9 mouse cellular contexts compared by ENCODE assay signal in genomic region chr7:99510087-99510501, GRCm38 (mm10). TPM values are rescaled to one million over a fixed set of nuclear protein-coding genes. Genes with fewer than 3 reads are reported as not detected.
DNase-seq lines count a peak whose midpoint lies in the region; ATAC-seq and TF ChIP-seq lines count a peak whose summit lies in the region.
"Had no signal": no experiment of that assay in that cellular context is flagged by ENCODE, and none has a peak within 500 bp of the region (broad histone marks: within the 10 kb centered on the region; RNA-seq: fewer than 3 reads in every experiment).

No protein-coding gene starts in this region.

- no peak overlapping the region for H3K9ac ChIP-seq in liver, embryonic 12.5 days
- peak overlapping the region; percentile 23; the same call in 1 of the 2 replicates for H3K9ac ChIP-seq in hindbrain, embryonic 11.5 days (ENCODE audit: low read depth, low read length)
- no peak overlapping the region for H3K9ac ChIP-seq in midbrain, embryonic 15.5 days

- no peak for TF ChIP-seq POLR2A in thymus, adult 2 months (IDR thresholded peaks at IDR 0.05; ENCODE audit: control insufficient read depth, extremely low read depth, insufficient read depth, low read length, poor library complexity)

- DNase-seq in liver: no peak
- peak; percentile 66 to 67 for DNase-seq in frontal cortex, adult 2 months (ENCODE audit: extremely low spot score in 1 of 2, low spot score in 1 of 2)
- DNase-seq in hindbrain, embryonic 11.5 days (ENCODE audit: low spot score): peak; percentile 34
- DNase-seq in left cerebral cortex, adult 8-10 months (ENCODE audit: low spot score in 2 of 2): peak; percentile 49 to 76
- DNase-seq in telencephalon, adult 2 months (ENCODE audit: low read depth, low spot score): peak; percentile 60
- no peak for DNase-seq in thymus, adult 2 months

- no peak for TF ChIP-seq CTCF in thymus, adult 2 months (IDR thresholded peaks at IDR 0.05; ENCODE audit: borderline replicate concordance, control insufficient read depth, extremely low read depth, insufficient read depth, low read length, poor library complexity)

- no peak for ATAC-seq in liver, embryonic 12.5 days
- no peak for ATAC-seq in hindbrain, embryonic 11.5 days (ENCODE audit: low FRiP score)
- ATAC-seq in midbrain, embryonic 15.5 days (replicated peaks): peak; percentile 90

- H3K27me3 ChIP-seq in liver, embryonic 12.5 days (replicated peaks): no peaks in the 10 kb centered on the region
- no peaks in the 10 kb centered on the region for H3K27me3 ChIP-seq in hindbrain, embryonic 11.5 days (ENCODE audit: control insufficient read depth, insufficient read depth, low read length)
- H3K27me3 ChIP-seq in midbrain, embryonic 15.5 days (replicated peaks): no peaks in the 10 kb centered on the region
- no peaks in the 10 kb centered on the region for H3K27me3 ChIP-seq in thymus, adult 2 months (ENCODE audit: control insufficient read depth, insufficient read depth, low read length)

- no peak overlapping the region for H3K4me3 ChIP-seq in liver, embryonic 12.5 days
- H3K4me3 ChIP-seq in hindbrain, embryonic 11.5 days (ENCODE audit: low read depth, low read length): no peak overlapping the region
- 0 out of 2 replicates have a peak overlapping the region, but pooled peaks have one; percentile 11 for H3K4me3 ChIP-seq in midbrain, embryonic 15.5 days
- H3K4me3 ChIP-seq in thymus, adult 2 months (ENCODE audit: control insufficient read depth, insufficient read depth, low read length): no peak overlapping the region

- H3K4me2 ChIP-seq in liver, embryonic 12.5 days: no peak overlapping the region
- H3K4me2 ChIP-seq in hindbrain, embryonic 11.5 days (replicated peaks; ENCODE audit: low read depth, low read length): no peak overlapping the region
- H3K4me2 ChIP-seq in midbrain, embryonic 15.5 days: peak overlapping the region; percentile 44

- H3K27ac ChIP-seq in liver, embryonic 12.5 days: 0 out of 2 replicates have a peak overlapping the region, but pooled peaks have one; percentile 2
- H3K27ac ChIP-seq in hindbrain, embryonic 11.5 days (ENCODE audit: low read depth, low read length): no peak overlapping the region; the same call in none of the 2 replicates
- H3K27ac ChIP-seq in midbrain, embryonic 15.5 days: peak overlapping the region; percentile 71
- no peak overlapping the region for H3K27ac ChIP-seq in thymus, adult 2 months (ENCODE audit: control insufficient read depth, insufficient read depth, low read length)

- no peaks in the 10 kb centered on the region for H3K9me3 ChIP-seq in liver, embryonic 12.5 days (replicated peaks)
- H3K9me3 ChIP-seq in hindbrain, embryonic 11.5 days (ENCODE audit: control insufficient read depth, low read length): no peaks in the 10 kb centered on the region
- H3K9me3 ChIP-seq in midbrain, embryonic 15.5 days: no peaks in the 10 kb centered on the region

- no peaks in the 10 kb centered on the region for H3K36me3 ChIP-seq in liver, embryonic 12.5 days
- no peaks in the 10 kb centered on the region for H3K36me3 ChIP-seq in hindbrain, embryonic 11.5 days (ENCODE audit: control insufficient read depth, insufficient read depth, low read length)
- no peaks in the 10 kb centered on the region for H3K36me3 ChIP-seq in midbrain, embryonic 15.5 days (replicated peaks)
- no peaks in the 10 kb centered on the region for H3K36me3 ChIP-seq in thymus, adult 2 months (ENCODE audit: control insufficient read depth, insufficient read depth, low read length)

- peaks cover 32% of the 10 kb centered on the region for H3K4me1 ChIP-seq in liver, embryonic 12.5 days
- 0 out of 2 replicates have a peak, but pooled peaks cover 5% of the 10 kb centered on the region for H3K4me1 ChIP-seq in hindbrain, embryonic 11.5 days (replicated peaks; ENCODE audit: control insufficient read depth, insufficient read depth, low read length)
- peaks cover 10% of the 10 kb centered on the region for H3K4me1 ChIP-seq in midbrain, embryonic 15.5 days
- H3K4me1 ChIP-seq in thymus, adult 2 months (replicated peaks; ENCODE audit: control insufficient read depth, insufficient read depth, low read length): no peaks in the 10 kb centered on the region

- 37% methylated on average over 8 of the region's 8 CpGs for WGBS in liver, embryonic 12.5 days (ENCODE audit: insufficient replicate concordance)
- WGBS in hindbrain, embryonic 11.5 days: 11% methylated on average over 8 of the region's 8 CpGs
- whole genome bisulfite sequencing in midbrain, embryonic 15.5 days: 2% methylated on average over 8 of the region's 8 CpGs
- 44% methylated on average over 8 of the region's 8 CpGs for WGBS in thymus, adult 2 months

RNA-seq across cellular contexts. Expression of gene Arrb1, which starts 25.2 kb away (rescaled TPM):
- polyA plus RNA-seq in liver, embryonic 12.5 days (2016; fragmentation: Nextera tagmentation; extraction: Ambion mirVana): 134 and 136 TPM in 2 replicates
- polyA plus RNA-seq in frontal cortex, adult 2 months (2012; rRNA removed): 135 and 141 TPM in 2 replicates
- polyA plus RNA-seq in hindbrain, embryonic 11.5 days (2014; fragmentation: Nextera tagmentation; extraction: Ambion mirVana): 4.5 and 5.4 TPM in 2 replicates
- total RNA-seq in left cerebral cortex, adult 8-10 months (2022): 100 to 1,000 TPM; 168 to 199 (median 184) TPM
- 20.1 and 20.3 TPM in 2 replicates for polyA plus RNA-seq in midbrain, embryonic 15.5 days (2015; fragmentation: Nextera tagmentation; extraction: Ambion mirVana)
- polyA plus RNA-seq in thymus, adult 2 months (2012; rRNA removed): 26.3 and 29.6 TPM in 2 replicates

RNA-seq across cellular contexts. Expression of gene Rps3, which starts 26.6 kb away (rescaled TPM):
- 688 TPM in 2 replicates for polyA plus RNA-seq in liver, embryonic 12.5 days (2016; fragmentation: Nextera tagmentation; extraction: Ambion mirVana)
- polyA plus RNA-seq in frontal cortex, adult 2 months (2012; rRNA removed): 494 and 531 TPM in 2 replicates
- polyA plus RNA-seq in hindbrain, embryonic 11.5 days (2014; fragmentation: Nextera tagmentation; extraction: Ambion mirVana): 696 and 707 TPM in 2 replicates
- 100 to 1,000 TPM; 240 to 334 (median 272) TPM for total RNA-seq in left cerebral cortex, adult 8-10 months (2022)
- polyA plus RNA-seq in midbrain, embryonic 15.5 days (2015; fragmentation: Nextera tagmentation; extraction: Ambion mirVana): 382 and 405 TPM in 2 replicates
- polyA plus RNA-seq in thymus, adult 2 months (2012; rRNA removed): 483 and 566 TPM in 2 replicates

RNA-seq across cellular contexts. Expression of gene Klhl35, which starts 44.3 kb away (rescaled TPM):
- 0.14 and 0.32 TPM in 2 replicates for polyA plus RNA-seq in liver, embryonic 12.5 days (2016; fragmentation: Nextera tagmentation; extraction: Ambion mirVana)
- 1.7 and 2.5 TPM in 2 replicates for polyA plus RNA-seq in frontal cortex, adult 2 months (2012; rRNA removed)
- 30.3 and 35.7 TPM in 2 replicates for polyA plus RNA-seq in hindbrain, embryonic 11.5 days (2014; fragmentation: Nextera tagmentation; extraction: Ambion mirVana)
- 1 to 10 TPM; 1.5 to 4.9 (median 3.7) TPM for total RNA-seq in left cerebral cortex, adult 8-10 months (2022)
- polyA plus RNA-seq in midbrain, embryonic 15.5 days (2015; fragmentation: Nextera tagmentation; extraction: Ambion mirVana): 7.1 and 7.5 TPM in 2 replicates
- 1.0 and 1.5 TPM in 2 replicates for polyA plus RNA-seq in thymus, adult 2 months (2012; rRNA removed)
- total RNA-seq: gastrocnemius, postnatal 36 days had no signal

Comparison
In these comparisons a context has a peak if more than half of its experiments do, and no peak if none do; other contexts are left out.
1. H3K27ac ChIP-seq: peak in liver, embryonic 12.5 days (single experiment) and midbrain, embryonic 15.5 days (single experiment); none in hindbrain, embryonic 11.5 days (single experiment) and thymus, adult 2 months (single experiment).
2. DNase-seq: peak in frontal cortex, adult 2 months (2 of 2), hindbrain, embryonic 11.5 days (single experiment), left cerebral cortex, adult 8-10 months (2 of 2) and telencephalon, adult 2 months (single experiment); none in liver (single experiment) and thymus, adult 2 months (single experiment).